In the genomic region with DNA sequence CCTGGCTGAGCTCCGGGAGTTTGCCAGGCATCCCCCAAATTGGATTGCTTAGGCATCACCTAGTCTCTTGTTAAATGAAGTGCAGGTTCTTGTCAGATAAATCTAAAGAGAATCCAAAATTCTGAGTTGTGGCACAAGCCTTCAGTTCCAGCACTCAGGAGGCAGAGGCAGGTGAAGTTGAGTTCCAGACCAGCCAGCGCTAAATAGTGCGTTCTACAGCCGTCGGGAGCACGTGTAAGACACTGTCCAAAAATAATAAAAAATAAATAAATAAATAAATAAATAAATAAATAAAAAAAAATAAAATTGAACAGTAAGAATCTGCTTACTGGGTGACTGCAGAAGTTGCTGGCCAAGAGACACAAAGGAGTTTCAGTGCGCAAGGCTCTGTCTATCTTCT, we compare ENCODE assay signal across 10 mouse cellular contexts. TPM values are rescaled to one million over a fixed set of nuclear protein-coding genes. Genes with fewer than 3 reads are reported as not detected.
DNase-seq lines count a peak whose midpoint lies in the region; ATAC-seq and TF ChIP-seq lines count a peak whose summit lies in the region.
"Had no signal": no experiment of that assay in that cellular context is flagged by ENCODE, and none has a peak within 500 bp of the region (broad histone marks: within the 10 kb centered on the region; RNA-seq: fewer than 3 reads in every experiment).

No protein-coding gene starts in this region.

- no peak for TF ChIP-seq POLR2A in bone marrow macrophage, adult 2 months (IDR thresholded peaks at IDR 0.05; ENCODE audit: borderline replicate concordance, low read depth, low read length)

- H3K9me3 ChIP-seq in heart, embryonic 10.5 days, result no peaks in the 10 kb centered on the region
- no peaks in the 10 kb centered on the region for H3K9me3 ChIP-seq in hindbrain, embryonic 14.5 days (ENCODE audit: control insufficient read depth, low read length)
- no peaks in the 10 kb centered on the region for H3K9me3 ChIP-seq in midbrain, embryonic 10.5 days (replicated peaks)

- peak overlapping the region; percentile 71 for H3K4me2 ChIP-seq in hindbrain, embryonic 14.5 days (replicated peaks)

- DNase-seq in heart, embryonic 10.5 days (ENCODE audit: low spot score), result no peak
- DNase-seq in heart, postnatal 4 days, result no peak
- DNase-seq in hindbrain, embryonic 14.5 days (ENCODE audit: low spot score), result no peak
- no peak for DNase-seq in midbrain, embryonic 10.5 days (ENCODE audit: low spot score)
- DNase-seq in right cerebral cortex, postnatal 36 days (ENCODE audit: low spot score in 2 of 2), result no peak
- DNase-seq in right cerebral cortex, adult 18-20 months, result no peak
- DNase-seq in natural killer cell, adult 2 months (ENCODE audit: low spot score in 2 of 2), result no peak

- no peak for ATAC-seq in hindbrain, embryonic 14.5 days (ENCODE audit: low FRiP score)

- peak overlapping the region; percentile 10; the same call in 1 of the 2 replicates for H3K9ac ChIP-seq in hindbrain, embryonic 14.5 days

- no peak overlapping the region for H3K27ac ChIP-seq in heart, embryonic 10.5 days
- H3K27ac ChIP-seq in bone marrow macrophage, adult 2 months (ENCODE audit: insufficient read depth, low read depth, low read length), result no peak overlapping the region
- H3K27ac ChIP-seq in hindbrain, embryonic 14.5 days, result no peak overlapping the region
- H3K27ac ChIP-seq in midbrain, embryonic 10.5 days (replicated peaks), result peak overlapping the region; percentile 76; the same call in 1 of the 2 replicates

- H3K36me3 ChIP-seq in heart, embryonic 10.5 days, result no peaks in the 10 kb centered on the region
- H3K36me3 ChIP-seq in hindbrain, embryonic 14.5 days (replicated peaks; ENCODE audit: control insufficient read depth, insufficient read depth), result no peaks in the 10 kb centered on the region
- H3K36me3 ChIP-seq in midbrain, embryonic 10.5 days, result no peaks in the 10 kb centered on the region

- 13% methylated on average over 7 of the region's 7 CpGs for WGBS in heart, embryonic 10.5 days
- 11% methylated on average over 7 of the region's 7 CpGs for WGBS in hindbrain, embryonic 14.5 days
- WGBS in midbrain, embryonic 10.5 days, result 9% methylated on average over 7 of the region's 7 CpGs

- H3K27me3 ChIP-seq in heart, embryonic 10.5 days (ENCODE audit: insufficient read depth, poor library complexity, severe bottlenecking), result peaks cover 14% of the 10 kb centered on the region
- peaks cover 23% of the 10 kb centered on the region; the same call in 1 of the 2 replicates for H3K27me3 ChIP-seq in hindbrain, embryonic 14.5 days (ENCODE audit: control insufficient read depth, insufficient read depth, low read length)
- peaks cover 65% of the 10 kb centered on the region for H3K27me3 ChIP-seq in midbrain, embryonic 10.5 days (ENCODE audit: low read depth, poor library complexity, severe bottlenecking)

- peaks cover 6% of the 10 kb centered on the region for H3K4me1 ChIP-seq in heart, embryonic 10.5 days
- H3K4me1 ChIP-seq in bone marrow macrophage, adult 2 months (ENCODE audit: control insufficient read depth, insufficient read depth, low read length), result peaks cover 3% of the 10 kb centered on the region; the same call in 1 of the 2 replicates
- H3K4me1 ChIP-seq in hindbrain, embryonic 14.5 days (replicated peaks; ENCODE audit: control insufficient read depth, insufficient read depth, low read length), result peaks cover 10% of the 10 kb centered on the region; the same call in 1 of the 2 replicates
- H3K4me1 ChIP-seq in midbrain, embryonic 10.5 days, result peaks cover 23% of the 10 kb centered on the region

- H3K4me3 ChIP-seq in heart, embryonic 10.5 days, result peak overlapping the region; percentile 71
- H3K4me3 ChIP-seq in bone marrow macrophage, adult 2 months (ENCODE audit: insufficient read depth, low read length), result peak overlapping the region; percentile 71
- peak overlapping the region; percentile 35; the same call in 1 of the 2 replicates for H3K4me3 ChIP-seq in hindbrain, embryonic 14.5 days (replicated peaks; ENCODE audit: low read length)
- peak overlapping the region; percentile 64 for H3K4me3 ChIP-seq in midbrain, embryonic 10.5 days

- no peak for TF ChIP-seq CTCF in bone marrow macrophage, adult 2 months (IDR thresholded peaks at IDR 0.05; ENCODE audit: low read depth, low read length)

RNA-seq across cellular contexts. Expression of gene Neurod1, which starts 27.4 kb away (rescaled TPM):
- polyA plus RNA-seq in heart, embryonic 10.5 days (2016; fragmentation: Nextera tagmentation; extraction: Ambion mirVana), result 0.25 and 0.57 TPM in 2 replicates
- not detected for total RNA-seq in heart, postnatal 4 days (2021)
- polyA plus RNA-seq in bone marrow macrophage, adult 2 months (2012; ENCODE audit: insufficient read depth, insufficient read length, missing spikeins), result not detected in 2 replicates
- 35.4 and 38.0 TPM in 2 replicates for polyA plus RNA-seq in hindbrain, embryonic 14.5 days (2014; fragmentation: Nextera tagmentation; extraction: Ambion mirVana)
- 18.8 and 23.5 TPM in 2 replicates for polyA plus RNA-seq in midbrain, embryonic 10.5 days (2016; fragmentation: Nextera tagmentation; extraction: Ambion mirVana)
- total RNA-seq: adrenal gland, adult 18-20 months had no signal
- polyA plus RNA-seq: C2C12 had no signal

RNA-seq across cellular contexts. Expression of gene Cerkl, which starts 27.5 kb away (rescaled TPM):
- polyA plus RNA-seq in heart, embryonic 10.5 days (2016; fragmentation: Nextera tagmentation; extraction: Ambion mirVana), result 0.15 and 1.5 TPM in 2 replicates
- 1 to 10 TPM; 1.4 to 1.8 TPM for total RNA-seq in heart, postnatal 4 days (2021)
- 4.5 and 5.2 TPM in 2 replicates for polyA plus RNA-seq in bone marrow macrophage, adult 2 months (2012; ENCODE audit: insufficient read depth, insufficient read length, missing spikeins)
- 1.2 and 1.7 TPM in 2 replicates for polyA plus RNA-seq in hindbrain, embryonic 14.5 days (2014; fragmentation: Nextera tagmentation; extraction: Ambion mirVana)
- 2.0 and 2.6 TPM in 2 replicates for polyA plus RNA-seq in midbrain, embryonic 10.5 days (2016; fragmentation: Nextera tagmentation; extraction: Ambion mirVana)
- polyA plus RNA-seq: C2C12 had no signal

Comparison
In these comparisons a context has a peak if more than half of its experiments do, and no peak if none do; other contexts are left out.
1. RNA of gene Neurod1, which starts 27.4 kb away (polyA plus RNA-seq): 35.4 to 38.0 TPM in hindbrain, embryonic 14.5 days and 18.8 to 23.5 TPM in midbrain, embryonic 10.5 days; 0.25 to 0.57 TPM in heart, embryonic 10.5 days and not detected in bone marrow macrophage, adult 2 months; every median in the first group is over 10 times any median in the second.
2. Peak in every context shown above with its lines, with median percentiles within 50 percentile points of each other: H3K4me3 ChIP-seq.